Mouse (Mus musculus) lung, embryonic 15.5 days (tissue): Measurements from ENCODE around the gene Ces1f. TPM values are rescaled to one million over a fixed set of nuclear protein-coding genes. Genes with fewer than 3 reads are reported as not detected.

Experiments used
- polyA plus RNA-seq: library from polyadenylated mRNA; unstranded; fragments of >200 nt; fragmentation: Nextera tagmentation; extraction: Ambion mirVana; gene quantifications from 2 replicates; pipeline ENCODE4 v1.2.1, GENCODE M21; 2015

Ces1f gene
- polyA plus RNA-seq, 1 experiment from 2014 or later = 3.2 TPM

Other genes starting within 250 kb of the Ces1f start
- not detected in 2 replicates for gene Ces1a, start 231.6 kb downstream of the Ces1f start, polyA plus RNA-seq
- 0.24 TPM in 1 of 2 replicates, not detected in the other for gene Ces1b, start 199.7 kb downstream of the Ces1f start, polyA plus RNA-seq
- 0.09 and 0.20 TPM in 2 replicates for gene Ces1c, start 148.5 kb downstream of the Ces1f start, polyA plus RNA-seq
- 53.1 and 59.8 TPM in 2 replicates for gene Ces1d, start 81.9 kb downstream of the Ces1f start, polyA plus RNA-seq
- 0.38 TPM in 1 of 2 replicates, not detected in the other for gene Ces1e, start 50.1 kb downstream of the Ces1f start, polyA plus RNA-seq
- gene Ces1g, start 57.6 kb upstream of the Ces1f start, polyA plus RNA-seq = 0.25 and 0.34 TPM in 2 replicates
- gene Ces1h, start 100.0 kb upstream of the Ces1f start, polyA plus RNA-seq = not detected in 2 replicates